Mouse (Mus musculus): ENCODE data around the gene Ddost.

Ddost gene

GRCm38 (mm10) chr4:138337341-138337740 lies 32.8 kb downstream of the Ddost start:
- in situ Hi-C loops (cut with MboI, MseI), result no loop called here

DNA sequence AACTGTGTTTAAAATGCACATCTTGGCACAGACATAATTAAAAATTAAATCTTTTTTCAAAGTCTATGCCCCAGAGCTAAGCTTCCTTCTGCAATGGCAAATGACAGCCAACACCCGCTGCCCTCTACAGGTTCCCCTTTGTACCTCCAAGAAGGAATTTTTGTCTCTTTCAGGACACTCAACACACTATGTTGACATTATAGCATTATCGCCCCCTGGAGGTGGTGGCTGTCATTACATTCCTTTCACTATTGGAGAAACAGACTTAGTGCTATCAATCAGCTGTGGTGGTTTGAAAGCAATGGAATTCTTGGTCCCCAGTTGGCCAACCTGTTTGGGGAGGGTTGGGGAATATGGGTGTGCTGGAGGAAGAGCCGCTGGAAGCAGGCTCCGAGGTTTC lies 35.4 kb downstream of the Ddost start:
- in situ Hi-C loops (cut with MboI, MseI), result no loop called here

DNA sequence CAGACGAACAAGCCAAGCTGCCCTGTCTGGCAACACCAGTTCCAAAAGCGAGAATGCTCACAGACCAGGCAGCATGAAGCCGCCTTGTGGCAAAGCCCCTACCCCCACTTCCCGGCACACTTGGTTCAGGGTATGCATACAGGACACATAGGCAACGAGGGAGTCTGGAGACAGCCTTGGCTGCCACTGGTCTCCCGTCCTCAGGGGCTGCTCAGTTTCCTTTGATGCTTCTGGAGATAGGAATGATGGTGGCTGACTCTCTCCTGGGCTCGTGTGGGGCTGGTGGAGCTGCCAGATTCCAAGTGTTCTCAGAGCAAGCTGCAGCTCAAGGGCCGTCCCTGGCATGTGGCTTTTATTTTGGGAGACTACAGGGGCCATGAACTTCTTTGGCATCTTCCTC lies 36.9 kb downstream of the Ddost start:
- in situ Hi-C loops (cut with MboI, MseI), result no loop called here

DNA sequence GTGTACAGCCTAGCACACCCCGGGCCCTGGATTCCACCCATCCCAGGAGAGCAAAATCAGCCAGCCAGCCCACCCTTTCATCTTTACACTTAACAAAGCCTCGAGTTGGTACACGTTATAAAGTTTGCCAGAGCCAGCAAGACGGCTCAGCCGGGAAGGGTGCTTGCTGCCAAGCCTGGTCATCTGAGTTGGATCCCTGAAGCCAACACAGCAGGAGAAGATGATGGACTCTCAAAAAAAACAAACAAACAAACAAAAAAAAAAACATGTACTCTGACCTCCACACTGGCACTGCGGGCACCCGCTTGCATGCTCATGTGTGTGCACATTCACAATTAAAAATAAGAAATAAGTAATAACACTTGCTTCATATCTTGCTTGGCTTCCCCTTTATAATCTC lies 37.5 kb downstream of the Ddost start:
- in situ Hi-C loops (cut with MboI, MseI), result no loop called here

DNA sequence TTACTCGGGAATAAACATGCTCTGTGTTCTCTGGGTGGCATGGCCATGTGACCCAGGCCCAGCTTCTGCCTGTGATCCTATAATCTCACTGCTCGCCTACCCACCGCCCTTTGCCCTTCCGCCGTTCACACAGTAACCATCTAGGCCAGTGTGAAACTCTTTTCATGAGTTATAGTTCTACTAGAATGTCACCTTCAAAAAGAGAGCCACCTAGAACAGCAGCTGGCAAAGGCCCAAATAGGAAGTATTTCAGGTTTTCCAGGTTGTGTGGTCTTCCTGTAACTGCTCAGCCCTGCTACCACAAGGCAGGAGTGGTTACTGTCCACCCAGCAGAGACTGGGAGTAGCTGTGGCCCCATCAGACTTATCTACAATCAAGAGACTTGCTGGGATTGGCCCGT lies 38.2 kb downstream of the Ddost start:
- in situ Hi-C loops (cut with MboI, MseI), result no loop called here

- in situ Hi-C loops (cut with MboI, MseI), result no loop called here
These were observed 38.9 kb downstream of the Ddost start for GRCm38 (mm10) chr4:138343341-138343837.

- in situ Hi-C loops (cut with MboI, MseI), result no loop called here
These were observed 40.5 kb downstream of the Ddost start for GRCm38 (mm10) chr4:138344891-138345545.

- in situ Hi-C loops (cut with MboI, MseI), result no loop called here
These were observed 42.8 kb downstream of the Ddost start for GRCm38 (mm10) chr4:138347280-138347679.

DNA sequence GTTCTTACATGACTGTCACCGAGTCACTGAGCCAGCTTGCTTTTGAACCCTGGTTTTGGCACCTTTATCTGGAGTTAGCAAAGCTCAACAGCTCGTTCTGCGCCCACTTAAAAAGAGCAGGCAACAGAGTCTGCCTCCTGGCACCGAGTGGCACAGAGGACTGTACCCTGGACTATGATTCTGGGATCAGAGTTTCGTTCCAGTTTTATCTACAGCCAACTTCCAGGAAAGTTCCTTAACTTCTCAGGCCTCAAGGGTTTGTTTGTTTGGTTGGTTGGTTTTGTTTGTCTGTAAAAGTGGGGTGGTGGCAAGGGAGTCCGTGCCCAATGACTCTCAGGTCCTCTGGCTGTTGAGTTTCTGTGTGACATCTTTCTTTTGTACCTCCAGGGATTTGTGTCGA lies 44.2 kb downstream of the Ddost start:
- in situ Hi-C loops (cut with MboI, MseI), result no loop called here

- in situ Hi-C loops (cut with MboI, MseI), result loop anchor here (25.0 kb wide), 1 partner anchor 1785 kb away; no protein-coding TSS in a partner anchor
These were observed 47.3 kb downstream of the Ddost start for GRCm38 (mm10) chr4:138351821-138352220.

GRCm38 (mm10) chr4:138352692-138353091 lies 48.2 kb downstream of the Ddost start:
- in situ Hi-C loops (cut with MboI, MseI), result loop anchor here (25.0 kb wide), 1 partner anchor 1785 kb away; no protein-coding TSS in a partner anchor

DNA sequence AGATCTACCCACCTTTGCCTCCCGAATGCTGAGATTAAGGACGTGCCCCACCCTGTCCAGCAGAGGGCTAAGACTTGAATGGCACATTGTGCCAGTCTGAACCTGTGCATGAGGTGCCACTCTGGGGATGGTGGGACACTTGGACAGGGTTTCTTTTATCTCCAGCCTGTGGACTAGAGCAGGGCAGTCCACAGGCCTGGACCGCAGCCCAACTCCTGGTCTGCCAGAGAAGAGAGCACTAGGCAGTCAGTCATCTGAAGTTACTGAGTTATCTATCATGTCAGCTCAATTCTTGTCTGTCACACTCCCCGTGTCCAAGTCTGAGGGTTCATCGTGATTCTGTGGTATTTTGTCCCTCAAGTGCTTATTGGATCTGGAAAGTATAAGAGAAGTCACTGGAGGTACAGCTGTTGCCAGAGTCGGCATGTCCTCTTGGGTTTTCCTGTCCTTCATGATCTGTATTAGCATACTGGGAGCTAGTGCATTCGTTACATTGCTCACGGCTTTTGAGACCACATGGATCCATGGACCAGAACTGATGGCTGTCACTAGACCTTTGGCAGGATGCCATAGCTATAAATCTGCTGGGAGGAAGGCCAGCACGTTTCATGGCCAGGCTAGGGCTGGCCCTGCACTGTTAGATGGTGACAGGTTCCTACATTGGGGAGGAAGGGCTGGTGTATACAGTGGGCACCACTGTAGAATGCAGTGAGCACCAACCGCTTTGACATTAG lies 49.1 kb downstream of the Ddost start:
- in situ Hi-C loops (cut with MboI, MseI), result loop anchor here (25.0 kb wide), 1 partner anchor 1784 kb away; no protein-coding TSS in a partner anchor

- in situ Hi-C loops (cut with MboI, MseI), result loop anchor here (25.0 kb wide), 1 partner anchor 1782 kb away; no protein-coding TSS in a partner anchor
These were observed 51.0 kb downstream of the Ddost start for GRCm38 (mm10) chr4:138355496-138355895.

GRCm38 (mm10) chr4:138356141-138356540 lies 51.6 kb downstream of the Ddost start:
- in situ Hi-C loops (cut with MboI, MseI), result loop anchor here (25.0 kb wide), 1 partner anchor 1781 kb away; no protein-coding TSS in a partner anchor

- in situ Hi-C loops (cut with MboI, MseI), result loop anchor here (25.0 kb wide), 1 partner anchor 1781 kb away; no protein-coding TSS in a partner anchor
These were observed 52.0 kb downstream of the Ddost start for GRCm38 (mm10) chr4:138356551-138356950.

- in situ Hi-C loops (cut with MboI, MseI), result loop anchor here (25.0 kb wide), 1 partner anchor 1779 kb away; no protein-coding TSS in a partner anchor
These were observed 53.6 kb downstream of the Ddost start for GRCm38 (mm10) chr4:138358176-138358575.

DNA sequence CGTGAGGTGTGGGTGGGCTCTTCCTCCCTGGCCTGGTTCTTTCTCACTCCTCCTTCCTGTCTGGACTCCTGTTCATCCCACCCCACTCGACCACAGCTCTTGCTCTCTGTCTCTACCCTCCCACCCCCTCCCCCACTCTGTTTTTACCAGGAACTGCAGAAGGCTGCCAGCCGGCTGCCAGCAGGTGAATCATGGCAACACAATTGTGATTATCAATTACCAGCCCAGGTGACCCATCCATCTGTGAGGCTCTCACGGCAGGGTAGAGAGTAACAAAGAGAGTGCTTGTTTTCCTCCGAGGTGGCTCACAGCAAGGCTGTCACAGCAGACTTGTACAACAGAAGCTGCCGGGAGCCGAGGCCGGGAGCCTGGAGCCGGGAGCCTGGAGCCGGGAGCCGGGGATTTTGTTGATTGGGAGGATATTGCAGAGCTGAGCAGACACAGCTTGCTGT lies 56.9 kb downstream of the Ddost start:
- in situ Hi-C loops (cut with MboI, MseI), result loop anchor here (25.0 kb wide), 1 partner anchor 1776 kb away; no protein-coding TSS in a partner anchor
